Mouse (Mus musculus): ENCODE measurements at regions not wholly inside any gene's neighbourhood (a gene's known extent, or its start where the extent isn't known, plus 50 kb on each side); places are given as distances from the start of the nearest gene placed in this dataset.

DNA sequence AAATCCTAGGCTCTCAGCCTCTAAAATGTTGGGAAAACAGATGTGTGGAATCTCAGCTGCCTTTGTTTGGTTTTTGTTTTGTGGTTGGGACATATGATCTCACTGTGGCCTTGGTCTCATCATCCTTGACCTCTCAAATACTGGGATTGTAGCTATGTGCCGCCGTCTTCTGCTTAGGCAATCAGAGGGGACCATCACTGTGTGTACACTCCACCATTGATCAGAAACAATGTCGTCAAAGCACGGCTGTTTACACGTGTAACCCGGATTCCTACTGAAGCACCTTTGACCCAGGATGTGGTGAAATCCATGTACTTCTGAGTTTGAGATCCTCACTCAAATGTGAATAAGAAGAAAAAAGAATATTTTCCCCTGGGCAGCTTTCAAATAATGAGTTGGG lies 68.0 kb upstream of the Nap1l1 start:
- no peaks in the 10 kb centered on the region for H3K4me1 ChIP-seq (ENCODE audit: control insufficient read depth, insufficient read depth, low read length)
- no peaks in the 10 kb centered on the region for H3K36me3 ChIP-seq (ENCODE audit: control insufficient read depth, insufficient read depth, low read length)
- H3K27ac ChIP-seq (ENCODE audit: control insufficient read depth, insufficient read depth, low read depth, low read length): no peak overlapping the region
- TF ChIP-seq CTCF (IDR thresholded peaks at IDR 0.05; ENCODE audit: control insufficient read depth, insufficient read depth, insufficient replicate concordance, low read depth, low read length): no peak
- TF ChIP-seq POLR2A (IDR thresholded peaks at IDR 0.05; ENCODE audit: control insufficient read depth, low read depth, low read length): no peak
- H3K27me3 ChIP-seq (ENCODE audit: control insufficient read depth, insufficient read depth, low read length): no peaks in the 10 kb centered on the region
- no peak overlapping the region for H3K4me3 ChIP-seq (ENCODE audit: control insufficient read depth, low read depth, low read length)

DNA sequence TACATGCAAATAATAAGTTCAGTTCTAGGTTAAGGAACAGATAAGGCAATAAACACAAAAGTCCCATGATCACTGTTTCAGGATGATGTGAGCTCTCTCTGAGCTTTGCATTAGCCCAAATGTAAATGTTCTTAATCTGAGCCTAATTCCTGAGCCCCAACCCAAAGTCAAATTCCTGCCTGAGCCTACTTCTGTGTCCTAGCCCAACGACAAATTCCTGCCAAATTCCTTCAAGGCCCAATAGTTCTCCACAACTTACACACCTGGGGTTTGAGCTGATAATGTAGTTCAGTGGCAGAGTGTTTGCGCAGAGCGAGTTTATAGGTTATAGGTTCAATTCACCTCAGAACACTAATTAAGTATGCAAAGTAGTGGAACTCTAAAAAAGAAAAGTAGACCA lies 64.1 kb upstream of the Nap1l1 start:
- Histone ChIP-seq H3K4me3 (ENCODE audit: control insufficient read depth, low read depth, low read length) (no peak overlapping the region), H3K27me3 (ENCODE audit: control insufficient read depth, insufficient read depth, low read length) (no peaks in the 10 kb centered on the region), H3K36me3 (ENCODE audit: control insufficient read depth, insufficient read depth, low read length) (no peaks in the 10 kb centered on the region), H3K27ac (ENCODE audit: control insufficient read depth, insufficient read depth, low read depth, low read length) (no peak overlapping the region), H3K4me1 (ENCODE audit: control insufficient read depth, insufficient read depth, low read length) (no peaks in the 10 kb centered on the region)
- TF ChIP-seq POLR2A (IDR thresholded peaks at IDR 0.05; ENCODE audit: control insufficient read depth, low read depth, low read length): no peak
- no peak for TF ChIP-seq CTCF (IDR thresholded peaks at IDR 0.05; ENCODE audit: control insufficient read depth, insufficient read depth, insufficient replicate concordance, low read depth, low read length)

DNA sequence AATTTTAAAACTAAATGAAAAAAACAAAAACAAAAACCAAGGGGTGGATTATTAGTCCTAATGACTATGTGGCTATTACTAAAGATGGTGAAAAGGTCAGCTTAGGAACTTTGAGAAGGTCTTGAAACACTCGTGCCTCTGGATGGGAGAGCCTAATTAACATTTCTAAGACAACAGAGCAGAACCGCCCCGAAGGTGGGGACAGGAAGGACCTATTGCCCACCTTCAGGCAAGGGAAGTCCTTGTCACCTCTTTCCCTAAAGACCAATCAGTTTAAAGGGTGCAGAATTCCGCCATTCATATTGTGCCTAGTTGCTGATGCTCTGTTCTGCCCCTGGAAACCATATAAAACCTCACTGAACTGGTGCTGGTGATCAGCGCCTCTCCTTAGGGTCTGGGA lies 63.5 kb upstream of the Nap1l1 start:
- no peak overlapping the region for H3K27ac ChIP-seq (ENCODE audit: control insufficient read depth, insufficient read depth, low read depth, low read length)
- no peak for TF ChIP-seq POLR2A (IDR thresholded peaks at IDR 0.05; ENCODE audit: control insufficient read depth, low read depth, low read length)
- no peak for TF ChIP-seq CTCF (IDR thresholded peaks at IDR 0.05; ENCODE audit: control insufficient read depth, insufficient read depth, insufficient replicate concordance, low read depth, low read length)

DNA sequence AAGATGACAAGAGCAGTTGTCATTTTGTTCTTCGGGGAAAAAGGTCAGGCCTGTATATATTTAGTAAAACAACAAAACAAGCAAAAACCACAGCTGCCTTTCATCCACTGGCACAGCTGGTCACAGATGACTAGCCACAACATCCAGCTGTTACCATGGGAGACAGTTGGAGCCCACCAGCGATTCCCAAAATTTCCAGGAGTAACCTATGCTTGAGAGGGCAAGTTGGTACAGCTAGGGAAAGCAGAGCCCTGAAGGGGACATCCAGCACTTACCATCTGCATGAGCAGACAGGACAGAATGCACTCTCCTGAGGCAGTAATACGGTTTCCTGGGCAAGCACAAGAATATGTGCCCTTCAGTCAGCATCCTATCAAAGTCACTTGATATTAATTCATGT lies 62.9 kb upstream of the Nap1l1 start:
- Histone ChIP-seq H3K27me3 (ENCODE audit: control insufficient read depth, insufficient read depth, low read length) (no peaks in the 10 kb centered on the region), H3K27ac (ENCODE audit: control insufficient read depth, insufficient read depth, low read depth, low read length) (no peak overlapping the region), H3K4me3 (ENCODE audit: control insufficient read depth, low read depth, low read length) (no peak overlapping the region), H3K36me3 (ENCODE audit: control insufficient read depth, insufficient read depth, low read length) (no peaks in the 10 kb centered on the region), H3K4me1 (ENCODE audit: control insufficient read depth, insufficient read depth, low read length) (no peaks in the 10 kb centered on the region)
- no peak for TF ChIP-seq POLR2A (IDR thresholded peaks at IDR 0.05; ENCODE audit: control insufficient read depth, low read depth, low read length)

More for the DNA sequence above, 63.5 kb upstream of the Nap1l1 start:
- Histone ChIP-seq H3K27me3 (ENCODE audit: control insufficient read depth, insufficient read depth, low read length) (no peaks in the 10 kb centered on the region), H3K4me1 (ENCODE audit: control insufficient read depth, insufficient read depth, low read length) (no peaks in the 10 kb centered on the region), H3K4me3 (ENCODE audit: control insufficient read depth, low read depth, low read length) (no peak overlapping the region), H3K36me3 (ENCODE audit: control insufficient read depth, insufficient read depth, low read length) (no peaks in the 10 kb centered on the region)

DNA sequence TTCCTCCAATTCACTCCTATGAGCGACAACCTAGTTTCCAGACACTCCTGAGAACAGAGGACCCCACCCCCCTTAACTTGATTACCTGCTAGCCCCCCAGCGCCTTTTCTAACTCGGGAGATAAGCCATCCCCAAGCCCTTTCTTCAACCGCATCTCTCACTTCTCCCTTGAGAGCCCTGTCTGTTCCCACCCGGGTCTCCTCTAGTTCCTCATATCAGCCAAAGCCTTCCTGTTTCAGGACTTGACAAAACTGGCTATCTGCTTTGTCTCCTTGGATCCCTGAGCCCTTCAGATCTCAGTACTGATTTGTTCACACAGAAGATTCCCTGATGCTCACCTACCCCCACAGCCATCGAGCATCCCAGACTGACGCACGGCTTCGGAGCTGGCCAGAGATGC lies 61.5 kb upstream of the Nap1l1 start:
- no peak for TF ChIP-seq POLR2A (IDR thresholded peaks at IDR 0.05; ENCODE audit: control insufficient read depth, low read depth, low read length)
- TF ChIP-seq CTCF (IDR thresholded peaks at IDR 0.05; ENCODE audit: control insufficient read depth, insufficient read depth, insufficient replicate concordance, low read depth, low read length): no peak
- H3K27me3 ChIP-seq (ENCODE audit: control insufficient read depth, insufficient read depth, low read length): no peaks in the 10 kb centered on the region
- no peaks in the 10 kb centered on the region for H3K36me3 ChIP-seq (ENCODE audit: control insufficient read depth, insufficient read depth, low read length)
- H3K27ac ChIP-seq (ENCODE audit: control insufficient read depth, insufficient read depth, low read depth, low read length): no peak overlapping the region
- no peaks in the 10 kb centered on the region for H3K4me1 ChIP-seq (ENCODE audit: control insufficient read depth, insufficient read depth, low read length)
- no peak overlapping the region for H3K4me3 ChIP-seq (ENCODE audit: control insufficient read depth, low read depth, low read length)

DNA sequence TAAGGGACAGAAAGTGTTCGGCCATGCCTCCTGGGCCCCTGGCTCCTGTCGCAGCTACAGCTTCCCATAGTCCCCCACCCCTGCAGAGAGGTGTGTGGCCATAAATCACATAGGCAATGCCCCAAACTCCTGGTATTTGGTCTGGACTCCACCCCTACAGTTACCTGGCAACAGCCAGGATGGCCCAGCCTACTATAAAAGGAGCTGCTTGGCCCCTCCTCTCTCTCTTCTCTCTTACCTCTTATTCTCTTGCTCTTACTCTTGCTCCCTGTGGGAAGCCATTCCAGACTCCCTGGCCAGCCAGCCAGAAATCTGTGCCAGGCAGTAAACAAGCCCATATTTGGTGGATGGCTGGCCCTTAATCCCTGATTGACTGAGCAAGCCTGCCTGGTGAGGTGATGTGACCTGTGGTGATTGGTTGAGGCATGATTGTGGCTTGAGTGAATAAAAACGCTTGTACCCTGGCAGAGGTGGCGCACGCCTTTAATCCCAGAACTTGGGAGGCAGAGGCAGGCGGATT lies 56.4 kb upstream of the Nap1l1 start:
- Histone ChIP-seq H3K36me3 (ENCODE audit: control insufficient read depth, insufficient read depth, low read length) (no peaks in the 10 kb centered on the region), H3K4me1 (ENCODE audit: control insufficient read depth, insufficient read depth, low read length) (no peaks in the 10 kb centered on the region; the same call in 1 of the 2 replicates), H3K27me3 (ENCODE audit: control insufficient read depth, insufficient read depth, low read length) (no peaks in the 10 kb centered on the region), H3K4me3 (ENCODE audit: control insufficient read depth, low read depth, low read length) (no peak overlapping the region), H3K27ac (ENCODE audit: control insufficient read depth, insufficient read depth, low read depth, low read length) (no peak overlapping the region)
- TF ChIP-seq POLR2A (IDR thresholded peaks at IDR 0.05; ENCODE audit: control insufficient read depth, low read depth, low read length) (no peak), CTCF (IDR thresholded peaks at IDR 0.05; ENCODE audit: control insufficient read depth, insufficient read depth, insufficient replicate concordance, low read depth, low read length) (no peak)

DNA sequence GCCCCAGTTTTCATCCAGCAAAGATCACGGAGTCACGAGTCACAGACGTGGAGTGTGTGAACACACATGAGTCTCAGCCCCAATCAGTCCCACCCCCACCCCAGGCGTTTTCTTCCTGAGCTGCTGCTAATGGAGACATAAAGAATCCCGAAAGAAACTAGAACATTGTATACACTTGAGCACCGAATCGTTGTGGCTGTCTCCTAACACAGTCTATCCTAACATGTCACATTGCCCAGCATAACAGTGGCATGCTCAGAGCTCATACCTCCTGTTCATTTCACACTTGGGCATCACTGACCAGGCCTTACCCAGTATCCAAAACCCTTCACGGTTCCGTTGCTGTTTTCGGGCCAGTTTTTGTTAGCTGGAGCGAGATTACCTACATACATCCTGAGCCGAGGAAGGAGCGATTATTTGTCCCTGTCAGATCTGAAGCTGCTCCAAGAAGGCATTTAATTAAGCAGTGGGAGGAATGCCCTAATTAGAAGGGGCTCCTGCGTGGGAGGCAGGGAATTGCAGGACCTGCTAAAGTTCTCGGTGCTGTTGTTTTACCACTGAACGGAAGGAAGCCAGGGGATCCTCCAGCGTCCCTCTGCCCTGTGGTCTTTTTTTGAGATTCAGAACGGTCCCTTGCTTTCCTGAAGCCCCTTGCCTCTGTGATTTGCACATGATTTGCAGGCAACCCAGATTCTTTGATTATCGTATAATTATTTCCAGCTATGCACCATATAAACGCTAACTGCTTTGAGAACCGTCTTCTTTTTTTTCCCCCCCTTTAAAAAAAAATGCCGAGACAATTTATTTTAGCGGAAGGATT lies 53.4 kb upstream of the Nap1l1 start:
- Histone ChIP-seq H3K27ac (ENCODE audit: control insufficient read depth, insufficient read depth, low read depth, low read length) (no peak overlapping the region), H3K4me3 (ENCODE audit: control insufficient read depth, low read depth, low read length) (no peak overlapping the region), H3K27me3 (ENCODE audit: control insufficient read depth, insufficient read depth, low read length) (no peaks in the 10 kb centered on the region), H3K36me3 (ENCODE audit: control insufficient read depth, insufficient read depth, low read length) (no peaks in the 10 kb centered on the region), H3K4me1 (ENCODE audit: control insufficient read depth, insufficient read depth, low read length) (no peaks in the 10 kb centered on the region; the same call in 1 of the 2 replicates)
- no peak for TF ChIP-seq CTCF (IDR thresholded peaks at IDR 0.05; ENCODE audit: control insufficient read depth, insufficient read depth, insufficient replicate concordance, low read depth, low read length)
